Mouse (Mus musculus): ENCODE measurements around the gene Vps51.

The Vps51 gene

DNA sequence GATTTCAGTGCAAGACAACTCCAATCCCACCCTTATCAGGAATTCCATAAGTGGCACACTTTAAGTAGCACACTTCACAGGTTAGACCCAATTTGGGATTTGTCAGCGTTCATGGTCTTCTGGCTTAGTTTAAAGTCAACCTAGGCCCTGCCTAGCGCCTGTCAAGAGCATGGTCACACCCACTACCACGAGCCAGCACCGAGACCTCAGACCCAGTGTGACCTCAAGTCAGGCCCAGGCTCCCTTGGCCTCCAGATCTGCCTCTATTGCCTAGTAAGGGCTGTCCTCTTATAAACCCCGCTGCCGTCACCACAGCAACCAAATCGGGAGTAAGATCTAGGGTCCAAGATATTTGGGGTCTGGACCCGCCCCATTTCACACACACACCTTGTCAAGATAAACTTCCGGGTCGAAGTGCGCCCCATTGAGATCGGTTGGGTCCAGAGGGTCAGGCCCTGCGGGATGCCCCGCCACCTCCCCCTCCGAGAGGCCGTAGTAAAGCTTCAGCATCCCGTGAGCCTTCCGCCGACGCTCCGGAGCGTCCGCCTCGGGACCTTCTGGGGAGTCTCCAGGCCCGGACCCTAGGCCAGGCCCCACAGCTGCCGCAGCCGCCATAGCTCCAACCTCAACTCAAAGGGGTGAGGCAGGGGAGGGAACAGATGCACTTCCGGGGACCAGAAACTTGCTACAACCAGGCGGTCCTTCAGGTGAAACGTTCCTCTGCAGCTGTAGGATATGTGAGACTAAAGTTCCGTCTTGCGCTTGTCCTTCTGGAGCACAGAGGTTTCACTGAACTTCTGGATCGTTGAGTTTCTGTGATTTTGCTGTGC is at the start of gene Vps51:
Gene Vps51, minus strand, starts transcription at position 668 of the 830 bp plus-strand sequence.
- DNase-seq (ENCODE audit: low spot score in 2 of 2): peak; percentile 82 to 83

DNA sequence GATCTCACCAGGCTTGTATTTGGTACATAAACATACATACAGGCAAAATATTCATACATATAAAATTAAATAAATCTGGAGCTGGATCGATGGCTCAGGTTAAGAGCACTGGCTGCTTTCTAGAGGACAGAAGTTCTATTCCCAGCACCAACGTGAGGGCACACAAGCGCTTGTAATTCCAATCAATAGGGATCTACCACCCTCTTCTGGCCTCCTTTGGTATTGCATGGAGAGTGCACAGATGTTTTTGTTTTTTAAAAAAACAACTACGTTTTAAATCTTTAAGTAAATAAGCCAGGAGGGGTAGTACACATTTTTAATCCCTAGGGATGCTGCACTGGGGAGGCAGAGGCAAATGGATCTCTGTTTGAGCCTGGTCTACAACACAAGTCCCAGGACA is 49.3 kb upstream of the Vps51 start:
- no peak for DNase-seq (ENCODE audit: low spot score in 2 of 2)

DNA sequence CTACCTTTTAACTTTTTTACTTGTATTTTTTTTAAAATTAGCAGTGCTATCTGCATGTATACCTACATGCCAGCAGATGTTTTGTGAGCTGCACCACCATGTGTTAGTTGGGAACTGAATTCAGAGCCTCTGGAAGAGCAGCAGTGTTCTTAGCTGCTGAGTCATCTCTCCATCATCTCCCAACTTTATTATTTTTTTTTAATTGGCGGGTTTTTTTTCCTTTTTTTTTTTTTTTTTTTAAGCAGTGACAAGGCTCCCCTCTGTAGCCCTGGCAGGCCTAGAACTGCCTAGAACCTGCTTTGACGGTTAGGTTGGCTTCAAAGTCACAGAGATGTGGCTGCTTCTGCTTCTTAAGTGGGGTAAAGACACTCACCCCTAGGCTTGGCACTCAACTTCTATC is 47.9 kb upstream of the Vps51 start:
- DNase-seq (ENCODE audit: low spot score in 2 of 2): no peak

DNA sequence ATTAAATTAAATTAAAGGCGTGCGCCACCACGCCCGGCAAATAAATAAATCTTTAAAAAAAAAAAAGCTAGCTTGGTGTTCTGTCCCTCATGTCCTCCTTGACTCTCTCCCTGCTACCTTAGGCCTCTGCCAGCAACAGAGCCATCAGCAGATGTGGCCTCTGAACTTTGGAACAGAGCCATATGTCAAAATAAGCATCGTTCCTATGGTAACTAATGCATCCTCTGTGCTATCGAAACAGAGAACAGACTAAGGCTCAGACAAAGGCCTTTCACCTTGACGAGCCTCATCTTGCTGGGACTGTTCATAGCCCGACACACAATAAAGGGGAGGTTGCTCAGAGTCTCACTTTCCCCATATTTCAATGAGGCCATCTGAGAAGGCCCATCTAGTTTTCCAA is 46.3 kb upstream of the Vps51 start:
- DNase-seq (ENCODE audit: low spot score in 2 of 2): no peak

DNA sequence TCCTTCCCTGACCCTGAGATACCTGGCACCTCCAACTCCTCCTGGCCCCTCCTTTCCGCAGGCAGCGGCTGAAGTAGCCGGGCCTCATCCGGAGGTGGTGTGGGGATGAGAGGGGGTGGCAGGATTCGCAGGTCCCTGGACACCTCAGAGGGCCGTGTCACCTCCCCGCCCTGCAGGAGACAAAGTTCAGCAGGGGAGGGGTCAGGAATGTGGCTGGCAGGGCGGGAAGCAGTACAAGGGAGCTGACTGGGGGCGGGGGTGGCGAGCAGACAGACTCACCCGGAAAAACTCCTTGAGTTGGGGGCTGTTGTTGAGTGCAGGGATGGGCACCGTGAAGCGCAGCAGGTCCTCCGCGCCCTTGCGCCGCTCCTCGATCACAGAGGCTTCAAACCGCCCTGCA is 44.7 kb upstream of the Vps51 start:
- no peak for DNase-seq (ENCODE audit: low spot score in 2 of 2)

DNA sequence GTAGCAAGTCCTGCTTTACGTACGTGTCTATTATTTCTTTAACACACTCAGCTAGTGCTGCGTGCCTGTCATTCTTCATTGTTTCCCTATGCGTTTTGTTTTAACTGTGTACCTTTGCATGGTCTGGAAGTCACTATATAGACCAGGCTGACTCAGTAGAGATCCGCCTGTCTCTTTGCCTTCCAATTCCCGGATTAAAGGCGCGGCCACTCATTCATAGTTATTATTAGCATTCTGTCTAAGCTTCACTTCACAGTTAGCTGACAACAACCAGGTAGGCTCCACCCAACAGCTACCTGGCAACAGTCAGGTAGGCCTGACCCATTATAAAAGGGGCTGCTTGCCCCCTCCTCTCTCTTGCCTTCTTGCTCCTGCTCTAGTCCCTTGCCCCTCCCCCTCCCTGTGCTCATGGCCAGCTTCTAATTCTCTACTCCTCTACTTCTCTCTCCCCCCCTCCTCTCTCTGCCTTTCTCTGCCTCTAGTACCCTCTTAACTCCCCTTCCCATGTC is 41.7 kb upstream of the Vps51 start:
- DNase-seq (ENCODE audit: low spot score in 2 of 2): no peak

DNA sequence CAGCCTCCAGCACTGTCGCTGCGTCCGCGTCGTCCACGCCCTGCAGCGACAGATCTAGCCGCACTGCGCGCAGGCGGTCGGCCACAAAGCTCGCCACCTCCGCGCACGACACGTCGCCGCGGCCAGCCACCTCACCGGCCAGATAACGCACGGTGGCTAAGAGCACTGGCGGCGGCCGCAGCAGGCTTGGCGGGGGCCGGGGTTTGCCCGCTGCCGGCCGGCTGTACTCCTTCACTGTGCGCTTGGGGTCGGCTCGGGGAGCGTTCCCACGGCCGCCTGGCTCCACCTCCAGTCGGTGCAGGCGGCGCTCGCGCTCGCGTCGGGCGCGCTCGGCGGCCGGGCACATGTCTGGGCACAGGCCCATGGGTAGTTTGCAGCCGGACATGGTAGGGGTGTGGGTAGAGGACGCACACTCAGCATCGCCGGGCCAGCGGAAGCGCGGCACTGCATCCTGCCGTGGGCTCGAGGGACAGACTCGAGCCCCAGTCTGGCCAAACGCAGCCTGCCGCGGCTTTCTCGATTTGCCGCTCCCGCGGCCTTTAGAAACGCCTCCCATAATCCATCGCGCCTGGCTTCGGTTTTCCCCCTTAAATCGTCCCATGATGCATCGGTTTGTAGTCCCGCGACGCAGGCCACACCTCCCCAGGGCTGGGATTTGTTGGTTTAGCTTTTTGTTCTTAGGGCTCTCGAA is 41.1 kb upstream of the Vps51 start, which contains the start of gene Sac3d1:
Gene Sac3d1, minus strand, starts transcription at position 665 of the 691 bp plus-strand sequence.
- DNase-seq (ENCODE audit: low spot score in 2 of 2): peak; percentile 85 to 89

DNA sequence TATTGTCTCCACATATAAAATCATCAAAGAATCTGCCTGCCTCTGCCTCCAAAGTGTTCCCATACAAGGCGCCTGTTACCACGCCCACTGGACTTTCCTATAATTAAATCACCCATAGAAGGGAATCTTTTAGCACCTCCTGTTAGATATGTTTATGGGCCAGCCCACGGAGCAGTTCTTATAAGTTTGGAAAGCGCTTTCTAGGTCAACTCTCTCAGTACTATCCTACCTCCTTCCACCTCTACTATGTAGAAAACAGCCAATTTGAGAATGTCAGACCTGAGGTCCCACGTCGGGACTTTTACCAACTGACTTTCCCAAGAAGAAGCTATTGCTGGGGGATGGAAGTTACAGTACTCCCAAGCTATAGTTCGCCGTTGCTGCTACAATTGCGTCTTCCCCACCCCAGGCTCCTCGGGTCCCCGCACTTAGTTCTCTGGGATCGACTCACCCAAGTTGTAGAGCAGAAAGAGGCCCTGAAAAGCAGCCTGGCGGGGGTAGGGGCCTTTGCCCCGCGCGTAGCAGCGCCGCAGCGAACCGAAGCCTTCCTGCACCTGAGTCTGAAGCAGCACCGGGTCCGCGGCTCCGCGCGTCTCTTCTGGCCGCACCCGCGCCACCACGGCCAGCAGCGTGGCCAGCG is 40.4 kb upstream of the Vps51 start:
- no peak for DNase-seq (ENCODE audit: low spot score in 2 of 2)

DNA sequence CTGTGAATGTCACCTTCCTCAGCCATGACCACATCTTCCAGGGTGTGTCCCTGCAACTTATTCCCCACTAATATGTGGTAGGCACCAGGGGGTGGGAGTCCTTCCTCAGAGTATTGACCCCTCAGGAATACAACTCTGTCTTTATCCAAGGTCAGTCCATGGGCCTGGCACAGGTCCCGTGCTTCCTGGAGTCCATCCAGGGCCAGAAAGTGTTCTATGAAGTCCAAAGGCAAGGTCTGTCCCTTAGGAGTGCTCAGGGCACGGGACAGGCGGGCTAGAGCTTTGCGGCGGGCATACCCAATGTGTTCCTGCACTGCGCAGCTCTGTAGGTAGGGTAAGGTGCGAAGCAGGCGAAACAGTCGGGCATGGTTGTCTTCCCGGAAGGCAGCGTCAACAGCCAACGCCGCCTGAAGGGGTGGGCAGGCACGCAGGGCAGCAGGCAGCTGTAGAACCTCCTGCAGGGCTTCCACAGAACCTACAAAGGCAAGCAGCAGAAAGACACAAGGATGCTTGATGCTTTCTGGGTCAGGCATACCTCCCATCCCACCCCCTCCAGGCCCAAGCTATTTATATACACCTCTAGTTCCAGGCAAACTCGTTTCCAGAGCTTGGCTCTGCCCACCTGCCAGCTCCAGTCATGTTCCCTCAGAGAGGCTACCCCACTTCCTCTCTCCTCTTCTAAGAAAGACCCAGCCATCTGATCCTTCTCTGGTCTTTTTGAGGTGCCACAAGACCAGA is 39.3 kb upstream of the Vps51 start:
- no peak for DNase-seq (ENCODE audit: low spot score in 2 of 2)

DNA sequence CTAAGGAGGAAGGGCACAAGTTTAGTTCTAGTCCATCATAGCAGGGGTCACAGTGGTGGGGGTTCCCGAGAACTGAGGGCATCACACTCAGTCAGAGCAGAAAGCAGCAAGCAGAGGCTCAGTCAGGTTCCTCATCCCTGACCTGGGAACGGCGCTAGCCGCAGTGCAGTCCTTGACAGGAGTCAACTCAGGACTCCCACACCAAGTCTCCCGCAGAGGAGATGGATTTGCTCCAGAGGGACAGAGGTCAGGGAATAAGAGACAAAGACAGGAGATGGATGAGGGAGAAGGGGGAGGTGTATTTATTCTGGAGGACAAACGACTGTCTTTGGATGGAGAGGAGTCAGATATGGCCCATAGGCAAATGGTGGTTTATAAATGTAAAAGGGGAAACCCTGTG is 36.1 kb upstream of the Vps51 start:
- DNase-seq (ENCODE audit: low spot score in 2 of 2): no peak

DNA sequence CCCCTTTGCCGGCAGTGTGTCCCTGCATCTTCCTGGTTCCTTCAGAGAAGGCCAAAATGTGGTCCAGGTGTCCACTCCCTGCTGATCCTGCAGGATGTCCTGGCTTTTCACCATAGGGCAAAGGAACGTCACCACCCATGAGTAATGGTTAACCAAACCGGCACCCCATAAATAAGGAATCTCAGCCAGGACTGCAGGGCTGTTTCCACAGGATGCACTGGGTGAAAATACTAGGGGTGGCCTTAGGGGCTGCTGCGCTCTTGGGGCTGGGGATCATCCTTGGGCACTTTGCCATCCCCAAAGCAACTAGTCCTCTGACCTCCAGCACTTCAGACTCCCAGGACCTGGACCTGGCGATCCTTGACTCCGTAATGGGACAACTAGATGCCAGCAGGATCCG is 28.6 kb upstream of the Vps51 start, which contains the start of gene Naaladl1:
Gene Naaladl1, plus strand, starts transcription at position 197 of the 400 bp plus-strand sequence.
- DNase-seq (ENCODE audit: low spot score in 2 of 2): no peak

DNA sequence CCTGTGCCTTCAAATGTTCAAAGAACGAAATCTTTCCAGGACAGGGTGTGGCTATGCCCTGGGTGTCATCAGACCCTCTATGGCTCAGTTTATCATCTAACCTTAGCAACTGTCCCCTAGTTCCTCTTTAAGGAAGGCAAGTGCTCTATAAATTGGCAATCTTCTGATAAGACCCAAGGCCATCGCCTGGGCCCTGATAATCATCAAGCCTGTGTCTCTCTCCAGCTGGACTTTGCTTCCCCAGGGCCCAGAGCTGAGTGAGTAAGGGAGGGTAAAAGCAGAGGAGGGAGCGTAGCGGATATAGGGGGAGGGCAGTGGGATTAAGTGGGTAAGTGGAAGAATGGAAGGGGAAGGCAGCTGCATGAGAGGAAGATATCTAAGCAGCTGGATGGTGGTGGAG is 27.4 kb upstream of the Vps51 start:
- DNase-seq (ENCODE audit: low spot score in 2 of 2): no peak

DNA sequence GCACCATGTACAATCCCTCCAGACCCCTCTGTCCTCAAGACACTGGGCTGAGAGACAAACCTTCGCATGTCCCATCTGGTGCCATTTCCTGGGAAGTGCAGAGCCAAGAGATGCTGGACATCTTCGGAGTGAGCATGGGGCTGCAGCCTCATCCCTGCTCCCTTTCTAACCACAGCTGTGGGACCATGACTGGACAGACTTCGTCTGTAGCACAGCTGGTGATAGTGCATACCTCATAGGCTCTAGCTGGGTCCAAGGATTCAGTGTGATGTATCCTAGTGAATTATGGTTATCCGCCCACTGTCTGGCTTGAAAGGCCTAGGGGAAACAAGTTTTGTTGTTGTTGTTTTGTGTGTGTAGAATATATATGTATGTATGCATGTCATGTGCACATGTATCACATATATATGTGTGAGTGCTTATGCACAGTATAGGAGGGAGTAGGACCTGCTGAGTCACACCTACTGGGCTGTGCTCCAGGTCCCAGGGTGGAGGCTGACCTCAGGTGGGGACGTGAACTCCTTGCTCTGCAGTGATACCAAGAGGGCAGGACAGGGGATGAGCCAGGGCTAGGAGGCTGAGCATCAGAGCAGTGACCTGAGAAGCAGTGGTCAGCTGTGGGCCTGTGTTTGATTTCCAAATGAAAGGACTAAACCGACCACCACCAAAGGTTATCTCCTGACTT is 25.3 kb upstream of the Vps51 start:
- no peak for DNase-seq (ENCODE audit: low spot score in 2 of 2)

DNA sequence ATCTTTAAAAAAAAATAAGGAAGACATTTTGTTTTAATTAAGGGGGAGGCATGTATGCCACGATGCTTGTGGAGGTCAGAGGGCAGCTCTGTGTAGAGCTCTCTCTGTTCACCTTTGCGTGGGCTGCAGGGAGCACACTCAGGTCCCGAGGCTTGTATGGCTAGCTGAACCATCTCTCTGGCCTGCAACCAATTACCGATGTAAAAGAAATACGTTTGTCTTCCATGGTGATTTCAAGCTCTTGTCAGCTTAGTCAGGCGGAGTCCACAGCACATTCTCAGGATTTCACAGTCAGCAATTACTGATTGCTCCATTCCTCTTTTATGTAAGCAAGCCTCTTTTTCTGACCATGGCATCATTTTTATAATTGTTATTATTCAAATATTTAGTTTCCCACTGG is 24.2 kb upstream of the Vps51 start:
- no peak for DNase-seq (ENCODE audit: low spot score in 2 of 2)

DNA sequence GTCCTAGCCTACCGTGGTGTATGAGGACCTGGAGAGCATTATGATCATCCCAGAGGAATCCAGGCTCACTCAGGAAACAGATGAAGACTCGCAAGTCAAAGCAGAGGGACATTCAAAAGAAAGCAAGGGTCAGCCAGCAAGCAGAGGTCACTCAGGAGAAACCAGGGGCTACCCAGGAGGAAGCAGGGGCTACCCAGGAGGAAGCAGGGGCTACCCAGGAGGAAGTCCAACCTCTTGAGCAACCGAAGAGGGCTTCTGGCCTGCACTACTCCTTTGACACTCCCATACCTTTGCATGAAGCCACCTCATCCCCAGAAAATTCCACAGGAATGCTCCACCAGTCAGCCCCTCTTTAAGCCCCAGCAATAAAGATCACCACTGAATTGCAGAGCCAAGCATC is 20.8 kb upstream of the Vps51 start:
- DNase-seq (ENCODE audit: low spot score in 2 of 2): no peak

DNA sequence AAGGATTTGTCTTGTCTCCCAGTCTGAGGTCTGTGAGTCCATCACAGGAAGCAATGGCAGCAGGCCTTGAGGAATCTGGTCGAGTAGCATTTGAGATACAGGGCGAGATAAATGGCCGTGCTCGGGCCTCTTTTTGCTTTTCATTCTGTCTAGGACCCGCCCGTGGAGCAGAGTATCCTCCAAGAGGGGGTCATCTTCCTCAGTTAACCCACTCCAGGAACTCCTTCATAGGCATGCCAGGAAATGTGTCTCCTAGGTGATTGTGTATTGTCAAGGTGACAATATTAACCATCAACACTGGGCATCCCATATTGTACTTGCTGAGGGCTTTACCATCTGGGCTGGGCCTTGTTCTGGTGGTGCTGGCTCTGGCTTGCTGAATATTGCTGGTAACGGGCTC is 17.1 kb upstream of the Vps51 start, which contains the start of gene AC131692.1:
Gene AC131692.1, plus strand, starts transcription at position 301 of the 400 bp plus-strand sequence.
- no peak for DNase-seq (ENCODE audit: low spot score in 2 of 2)

DNA sequence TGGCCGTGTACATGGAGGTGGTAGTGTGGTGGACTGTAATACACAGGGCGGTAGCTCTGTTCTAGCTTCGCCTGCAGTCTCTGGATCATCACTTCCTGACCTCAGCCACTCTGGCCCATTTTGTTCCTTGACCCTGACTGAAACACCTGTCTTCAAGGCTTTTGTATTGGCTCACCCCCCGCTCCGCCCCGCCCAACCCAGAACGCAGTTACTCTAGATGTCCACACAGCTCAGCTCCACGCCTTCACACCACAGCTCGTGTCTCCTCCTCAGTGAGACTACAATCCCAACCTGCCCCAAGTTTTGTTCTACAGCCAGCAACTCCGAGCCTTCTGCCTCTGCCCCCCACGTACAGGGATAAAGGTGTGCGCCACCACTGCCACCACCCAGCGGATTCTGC is 11.8 kb upstream of the Vps51 start:
- DNase-seq (ENCODE audit: low spot score in 2 of 2): no peak

DNA sequence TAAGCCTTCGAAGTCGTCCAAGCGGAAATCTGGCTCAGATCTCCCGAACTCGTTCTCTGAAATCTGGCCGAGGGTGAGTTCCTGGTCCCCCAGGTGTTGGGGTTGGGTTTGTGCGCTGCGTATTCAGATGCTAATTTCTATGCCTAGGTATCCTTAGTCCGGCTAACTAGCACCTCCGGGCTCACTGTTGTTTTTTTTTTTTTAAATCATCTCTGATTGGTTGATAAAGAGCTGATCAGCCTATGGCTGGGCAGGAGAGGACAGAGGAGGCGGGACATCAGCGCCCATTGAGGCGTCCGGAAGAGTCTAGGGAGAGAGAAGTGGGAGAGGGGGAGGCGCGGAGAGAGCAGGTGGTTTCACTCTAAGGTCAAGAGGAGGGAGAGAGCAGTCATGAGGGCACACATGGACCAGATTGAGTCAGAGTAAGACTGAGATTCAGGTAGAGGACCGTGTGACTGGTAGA is 8.4 kb upstream of the Vps51 start:
- no peak for DNase-seq (ENCODE audit: low spot score in 2 of 2)

DNA sequence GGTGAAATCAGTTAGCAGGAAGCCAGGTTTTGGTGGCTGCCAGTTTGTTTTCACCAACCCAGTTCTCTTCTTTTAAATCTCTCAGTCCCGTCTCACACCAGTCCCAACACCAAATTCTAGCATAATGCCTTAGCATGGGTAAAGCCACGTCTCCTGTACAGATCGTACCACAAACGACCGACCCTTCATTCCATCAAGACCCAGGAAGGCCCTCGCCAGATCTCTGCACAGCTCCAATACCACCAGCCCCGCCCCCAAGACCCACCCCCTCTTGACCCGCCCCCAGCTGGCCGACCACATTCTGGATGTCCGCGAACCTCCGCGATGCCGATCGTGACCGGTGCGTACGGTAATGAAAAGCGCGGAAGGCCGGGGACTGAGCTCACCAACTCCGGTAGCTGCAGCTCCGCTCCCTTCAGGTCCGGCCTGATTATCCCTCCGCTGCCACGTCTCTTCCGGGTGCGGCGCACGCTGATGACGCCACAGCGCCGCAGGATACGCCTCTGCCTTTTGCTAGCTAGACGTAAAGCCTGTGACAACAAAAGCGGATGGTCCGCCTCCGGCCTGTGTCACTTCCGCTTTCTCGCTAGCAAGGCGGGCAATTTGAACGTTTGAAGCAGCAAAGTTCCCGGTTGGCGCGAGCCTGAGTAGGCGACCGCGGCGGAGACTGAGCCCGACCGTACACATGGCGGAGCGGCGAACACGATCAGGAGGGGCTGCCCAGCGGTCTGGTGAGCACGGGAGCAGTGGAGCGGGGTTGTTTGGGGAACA is 7.6 kb upstream of the Vps51 start, which contains the start of the genes Zfpl1 and Cdca5:
Gene Zfpl1, minus strand, starts transcription at position 479 of the 771 bp plus-strand sequence.
Gene Cdca5, plus strand, starts transcription at position 506 of the 771 bp plus-strand sequence.
- peak; percentile 97 for DNase-seq (ENCODE audit: low spot score in 2 of 2)

DNA sequence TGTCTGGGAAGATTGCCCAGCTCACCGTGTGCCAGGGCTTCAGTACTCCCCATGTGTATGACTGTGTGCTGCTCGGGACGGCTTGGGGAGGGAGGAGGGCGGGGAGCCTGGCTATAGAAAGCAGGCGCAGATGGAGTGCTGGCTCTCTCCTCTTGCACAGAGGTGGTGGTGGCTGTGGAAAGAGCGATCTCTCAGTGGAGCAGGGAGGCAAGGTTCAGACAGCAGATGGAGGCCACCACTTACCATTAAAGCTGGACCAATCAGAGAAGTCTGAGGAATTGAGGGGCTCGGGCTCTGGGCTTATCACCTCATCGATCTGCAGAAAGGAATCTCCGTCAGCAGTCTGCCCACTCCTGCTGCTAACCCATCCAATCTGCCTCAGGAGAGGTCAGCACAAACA is 5.1 kb upstream of the Vps51 start, which contains the start of gene Gm28374:
Gene Gm28374, minus strand, starts transcription at position 101 of the 400 bp plus-strand sequence.
- no peak for DNase-seq (ENCODE audit: low spot score in 2 of 2)

Measured in right cerebral cortex, postnatal 36 days (tissue).